Mouse (Mus musculus) lung, adult 18-20 months (tissue): ENCODE data around the gene Adamtsl5.
"Not testable (repeated sequence)": the region's sequence is repeated elsewhere in the genome, so short reads cannot be mapped to it uniquely, and the experiment has no call there.

ENCODE experiments used
- DNase-seq, 2 experiments: peaks; one replicate each; pipeline ENCODE4 v3.0.0; 2022; ENCODE audit warnings: mixed read lengths in 2 of 2

Gene Adamtsl5

DNA sequence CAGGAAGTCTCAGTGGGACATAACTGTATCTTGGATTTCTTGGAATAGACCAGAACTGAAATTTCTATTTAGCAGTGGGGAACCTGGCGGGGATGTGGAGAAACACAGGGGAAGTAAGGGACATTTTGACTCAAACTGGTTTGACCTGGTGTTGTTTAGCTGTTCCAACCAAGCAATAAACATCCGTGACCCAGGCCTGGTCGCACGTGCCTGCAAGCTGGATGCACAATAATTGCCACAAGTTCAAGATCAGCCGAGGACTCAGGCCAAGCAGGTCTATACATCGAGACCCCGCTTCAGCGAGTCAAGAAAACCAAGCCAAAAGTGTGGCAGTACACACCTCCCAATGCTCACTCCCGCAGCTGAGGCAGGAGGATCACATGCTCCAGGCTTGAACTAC lies 23.8 kb upstream of the Adamtsl5 start:
- no peak for DNase-seq

- DNase-seq, result peak; percentile 81 to 84
These were observed 23.3 kb upstream of the Adamtsl5 start for GRCm38 (mm10) chr10:80371411-80371966.

- no peak for DNase-seq
These were observed 22.0 kb upstream of the Adamtsl5 start for GRCm38 (mm10) chr10:80369995-80370747.

DNA sequence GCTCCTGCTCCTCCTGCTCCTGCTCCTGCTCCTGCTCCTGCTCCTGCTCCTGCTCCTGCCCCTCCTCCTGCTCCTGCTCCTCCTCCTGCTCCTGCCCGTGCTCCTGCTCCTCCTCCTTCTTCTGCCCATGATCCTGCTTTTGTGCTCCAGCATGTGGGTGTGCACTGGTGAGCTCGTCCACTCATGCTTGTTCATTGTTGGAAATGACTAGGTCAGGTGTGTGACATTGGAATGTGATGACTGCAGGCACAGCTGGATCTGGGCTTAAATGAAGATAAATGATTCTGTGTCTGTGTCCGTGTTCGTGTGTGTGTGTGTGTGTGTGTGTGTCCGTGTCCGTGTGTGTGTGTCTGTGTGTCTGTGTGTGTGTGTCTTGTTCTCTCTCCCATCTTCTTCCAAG lies 20.2 kb upstream of the Adamtsl5 start:
- no peak for DNase-seq

DNA sequence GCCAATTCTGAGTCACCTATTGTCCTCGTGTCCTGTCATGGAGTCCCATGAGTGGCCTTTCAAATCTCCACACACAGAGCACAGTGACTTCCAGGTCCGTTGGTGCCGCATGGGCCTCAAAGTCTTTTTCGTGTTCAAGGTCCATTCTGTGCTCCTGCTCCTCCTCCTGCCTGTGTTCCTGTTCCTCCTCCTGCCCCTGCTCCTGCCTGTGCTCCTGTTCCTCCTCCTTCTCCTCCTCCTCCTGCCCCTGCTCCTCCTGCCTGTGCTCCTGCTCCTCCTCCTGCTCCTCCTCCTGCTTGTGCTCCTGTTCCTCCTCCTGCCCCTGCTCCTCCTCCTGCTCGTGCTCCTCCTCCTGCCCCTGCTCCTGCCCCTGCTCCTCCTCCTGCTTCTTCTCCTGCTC lies 19.7 kb upstream of the Adamtsl5 start:
- no peak for DNase-seq

DNA sequence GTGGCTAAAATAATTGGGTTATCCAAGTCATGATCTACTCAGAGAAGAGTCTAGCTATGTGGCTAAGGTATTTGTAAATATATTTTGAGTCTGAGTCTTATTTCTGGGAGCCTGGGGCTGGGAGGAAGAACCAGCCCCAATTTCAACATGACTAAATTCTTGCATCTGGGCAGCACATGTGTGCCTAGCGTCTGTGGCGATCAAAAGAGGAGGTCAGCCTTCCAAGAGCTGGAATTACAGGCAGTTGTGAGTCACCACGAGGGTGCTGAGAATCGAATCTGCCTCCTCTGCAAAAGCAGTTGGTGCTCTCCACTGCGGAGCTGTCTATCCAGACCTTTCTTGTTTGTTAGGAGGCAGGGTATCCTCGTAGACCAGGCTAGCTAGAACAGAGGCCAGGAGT lies 17.5 kb upstream of the Adamtsl5 start:
- no peak for DNase-seq

DNA sequence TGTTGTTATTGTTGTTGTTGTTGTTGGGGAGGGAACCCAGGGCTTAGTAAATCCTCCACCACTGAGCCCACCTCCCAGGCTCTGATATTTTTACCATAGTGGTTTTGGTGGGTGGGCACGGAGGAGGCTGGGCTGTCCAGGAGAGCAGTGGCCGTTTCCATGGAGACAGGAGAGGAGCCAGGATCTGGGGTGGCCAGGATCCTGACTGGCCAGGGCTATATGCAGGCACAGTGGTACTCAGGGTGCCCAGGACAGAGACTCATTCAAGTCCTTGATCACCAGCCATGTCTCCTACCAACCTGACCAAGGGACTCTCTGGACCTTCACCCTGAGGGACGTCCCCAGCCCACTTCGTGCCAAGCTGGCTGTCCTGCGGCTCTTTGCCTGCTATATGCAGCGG lies 15.5 kb upstream of the Adamtsl5 start:
- no peak for DNase-seq

DNA sequence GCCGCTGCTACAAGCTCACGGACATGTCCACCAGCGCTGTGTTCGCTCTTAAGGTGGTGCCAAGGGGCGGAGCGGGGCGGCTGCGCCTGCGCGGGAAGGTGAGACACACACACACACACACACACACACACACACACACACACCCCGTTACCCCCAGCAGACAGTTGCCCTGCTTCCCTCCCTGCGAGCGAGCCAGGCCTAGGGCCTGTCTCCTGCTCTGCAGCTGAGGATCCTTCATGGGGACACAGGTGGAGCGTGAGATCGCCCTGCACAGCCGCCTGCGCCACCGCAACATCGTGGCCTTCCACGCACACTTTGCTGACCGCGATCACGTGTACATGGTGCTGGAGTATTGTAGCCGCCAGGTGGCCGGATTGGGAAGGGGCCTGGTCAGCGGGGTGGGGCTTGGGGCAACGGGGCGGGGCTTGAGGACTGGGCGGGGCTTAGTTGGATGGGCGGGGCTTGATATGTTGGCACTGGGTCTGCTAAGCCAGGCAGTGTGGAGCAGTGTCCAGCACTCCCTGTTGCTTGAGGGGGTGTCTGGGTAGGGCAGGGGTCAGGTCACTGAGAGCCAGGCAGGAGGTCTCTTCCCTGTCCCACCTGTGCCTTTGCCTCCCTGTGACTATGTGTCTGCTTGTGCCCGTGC lies 9.9 kb upstream of the Adamtsl5 start:
- peak; percentile 33 to 55 for DNase-seq

GRCm38 (mm10) chr10:80357336-80357735 lies 9.1 kb upstream of the Adamtsl5 start:
- no peak for DNase-seq

- DNase-seq, result no peak
These were observed 8.5 kb upstream of the Adamtsl5 start for GRCm38 (mm10) chr10:80356737-80357136.

- no peak for DNase-seq
These were observed 7.9 kb upstream of the Adamtsl5 start, which contains the start of gene Plk5 for GRCm38 (mm10) chr10:80356001-80356682. Gene Plk5 (plus strand): TSS chr10:80356459.

DNA sequence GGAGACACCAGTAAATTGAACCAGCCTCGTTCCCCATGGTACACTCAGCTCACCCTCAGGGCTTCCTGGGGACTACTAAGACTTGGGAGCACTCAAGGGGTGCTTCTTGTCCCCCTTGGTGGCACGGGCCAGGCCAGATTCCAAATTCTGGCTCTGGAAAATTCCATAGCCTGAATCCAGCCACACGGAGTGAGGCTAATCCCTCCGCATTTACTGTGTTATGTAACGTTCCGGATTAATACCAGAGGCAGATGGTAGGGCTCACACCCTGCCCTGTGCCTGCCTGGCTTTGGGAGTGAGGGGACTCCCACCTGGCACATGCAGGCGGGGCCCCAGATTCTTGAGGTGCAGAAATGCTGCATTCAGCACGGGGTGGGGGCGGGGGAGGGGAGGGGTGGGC lies 7.2 kb upstream of the Adamtsl5 start:
- no peak for DNase-seq

DNA sequence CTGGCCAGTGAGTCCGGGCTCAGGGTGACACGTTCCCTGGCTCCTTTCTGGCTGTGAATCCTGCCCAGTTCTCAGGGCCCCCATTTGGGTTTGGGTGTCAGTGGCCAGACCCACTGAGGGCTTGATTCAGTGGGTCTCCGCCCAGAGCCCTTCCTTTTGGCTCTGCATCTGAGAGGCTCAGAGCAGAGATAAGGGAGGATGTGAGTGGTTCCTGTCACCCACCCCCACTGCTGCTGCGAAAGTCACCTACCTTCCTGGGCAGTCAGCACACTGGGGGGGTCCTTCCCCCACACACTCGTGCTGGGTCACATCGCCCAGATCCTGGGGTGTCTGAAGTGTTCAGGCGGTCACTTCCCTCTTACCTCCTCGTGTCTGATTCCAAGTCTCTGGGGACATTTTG lies 4.5 kb upstream of the Adamtsl5 start:
- no peak for DNase-seq

DNA sequence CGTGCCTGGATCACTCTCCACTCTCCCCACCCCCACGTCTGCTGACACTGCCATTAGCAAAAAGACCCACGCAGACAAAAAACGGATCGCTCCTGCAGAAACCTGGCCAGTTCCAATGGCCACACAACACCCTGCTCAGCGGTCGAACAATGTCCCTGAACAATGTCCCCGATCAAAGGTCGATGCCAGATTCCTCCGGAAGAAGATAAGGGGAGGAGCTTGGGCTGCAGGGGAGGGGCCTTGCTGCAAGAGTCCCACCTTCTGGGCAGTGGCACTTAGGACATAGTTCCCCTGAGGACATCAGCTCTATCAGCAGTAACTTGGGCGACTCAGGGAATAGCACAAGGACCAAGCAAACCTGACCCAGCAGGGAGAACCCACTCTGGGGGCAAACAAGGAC lies 3.7 kb upstream of the Adamtsl5 start:
- no peak for DNase-seq

GRCm38 (mm10) chr10:80350292-80350691 lies 2.1 kb upstream of the Adamtsl5 start:
- peak; percentile 81 to 83 for DNase-seq

GRCm38 (mm10) chr10:80348981-80349380 lies 769 bp upstream of the Adamtsl5 start:
- DNase-seq, result peak in 1 of 2 experiments; percentile 35

DNA sequence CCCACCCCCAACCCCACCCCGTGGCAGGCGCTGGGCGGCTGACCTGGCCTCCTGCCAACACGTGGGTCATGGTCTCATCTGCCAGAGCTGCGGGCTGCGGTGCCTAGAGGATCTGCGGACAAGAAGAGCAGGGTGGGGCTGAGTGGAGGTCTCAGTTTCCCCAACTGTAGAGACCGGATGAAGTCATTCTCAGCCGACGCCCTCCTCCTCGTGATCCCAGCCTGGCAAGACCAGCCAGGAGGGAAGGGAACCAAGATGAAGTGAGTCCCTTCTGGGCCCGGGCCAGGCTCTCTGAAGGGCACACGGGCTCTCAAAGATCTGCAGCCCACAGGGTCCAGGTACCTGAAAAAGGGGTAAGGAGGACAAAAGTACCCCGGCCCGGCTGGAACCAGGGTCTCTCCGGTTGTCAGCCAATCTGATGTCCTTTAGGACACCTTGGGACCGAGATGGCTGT lies 671 bp downstream of the Adamtsl5 start:
- peak; percentile 65 to 66 for DNase-seq

DNA sequence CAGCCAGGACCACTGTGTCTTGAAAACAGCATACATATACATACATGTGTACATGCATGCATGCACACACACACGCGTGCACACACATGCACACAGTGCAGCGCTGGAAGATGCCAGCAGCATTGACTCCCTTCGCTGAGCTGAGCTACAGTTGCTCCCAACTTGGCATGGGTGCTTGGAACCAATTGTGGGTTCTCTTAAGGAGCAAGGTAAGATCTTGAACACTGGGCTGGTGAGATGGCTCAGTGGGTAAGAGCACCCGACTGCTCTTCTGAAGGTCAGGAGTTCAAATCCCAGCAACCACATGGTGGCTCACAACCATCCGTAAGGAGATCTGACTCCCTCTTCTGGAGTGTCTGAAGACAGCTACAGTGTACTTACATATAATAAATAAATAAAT lies 2.3 kb downstream of the Adamtsl5 start:
- not testable (repeated sequence) for DNase-seq

DNA sequence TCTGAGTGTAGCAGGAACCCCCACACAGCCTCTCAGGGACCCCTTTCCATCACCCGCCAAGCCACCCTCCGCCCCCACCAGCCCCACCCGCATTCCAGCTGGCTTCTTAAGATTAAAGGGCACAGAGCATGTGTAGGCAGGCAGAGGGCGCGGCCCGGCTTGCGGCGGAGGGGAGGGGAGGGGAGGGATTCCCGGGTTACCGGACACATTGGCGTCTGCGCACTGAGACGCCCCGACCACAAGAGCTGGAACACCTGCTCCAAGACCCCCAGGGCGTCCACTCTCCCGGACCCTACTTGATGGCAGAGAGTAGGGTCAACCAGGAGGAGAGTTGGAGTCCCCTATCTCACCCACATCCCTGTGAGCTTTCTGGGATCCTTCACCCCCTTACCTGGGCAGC lies 3.1 kb downstream of the Adamtsl5 start:
- peak; percentile 70 to 76 for DNase-seq

DNA sequence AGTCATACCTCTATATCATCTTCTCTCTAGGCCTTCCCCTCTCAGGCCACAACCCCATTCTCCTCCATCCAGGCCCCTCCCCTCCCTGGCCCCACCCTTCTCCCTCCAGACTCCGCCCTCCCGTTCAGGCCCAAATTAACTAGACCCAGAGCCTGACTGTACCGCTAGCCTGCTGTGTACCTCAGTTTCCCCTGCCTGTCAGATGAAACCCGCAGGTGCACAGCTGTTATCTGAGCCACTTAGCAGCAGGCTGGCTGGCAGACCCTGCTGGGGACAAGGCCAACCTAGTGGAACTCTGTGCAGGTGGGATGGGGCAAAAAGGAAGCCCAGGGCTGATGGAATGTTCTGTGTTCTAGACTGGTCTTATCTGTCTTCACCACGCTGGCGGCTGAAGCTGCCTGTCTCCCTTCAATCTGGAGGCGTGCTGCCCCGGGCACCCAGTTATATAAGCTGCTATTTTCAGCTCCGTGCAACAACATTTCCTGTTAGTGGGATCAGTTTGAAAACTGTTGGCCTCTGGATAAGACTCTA lies 4.0 kb downstream of the Adamtsl5 start:
- DNase-seq, result peak; percentile 57 to 62

DNA sequence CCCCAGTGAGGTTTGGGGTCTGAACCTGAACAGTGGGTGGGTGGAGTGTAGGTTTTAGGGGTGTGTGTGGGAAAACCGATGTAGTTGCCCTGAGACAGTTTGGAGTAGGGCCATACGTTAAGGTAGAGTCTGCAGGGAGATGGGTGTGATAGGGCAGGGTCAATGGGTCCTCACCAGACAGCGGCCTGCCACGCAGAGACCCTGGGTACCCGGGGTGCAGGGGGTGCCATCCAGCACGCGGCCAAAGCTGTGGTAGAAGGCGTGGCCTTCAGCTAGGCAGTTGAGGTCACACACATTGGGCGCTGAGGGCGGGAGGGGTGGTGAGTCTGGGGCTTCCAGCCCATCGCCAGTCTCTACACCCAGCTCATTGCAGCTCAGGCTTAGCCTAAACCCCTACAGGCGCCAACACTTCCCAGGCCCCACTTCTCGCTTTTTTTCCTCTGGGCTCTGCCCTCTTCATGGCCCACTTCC lies 4.8 kb downstream of the Adamtsl5 start:
- DNase-seq, result no peak

- DNase-seq, result peak; percentile 56 to 74
These were observed 5.3 kb downstream of the Adamtsl5 start for GRCm38 (mm10) chr10:80342749-80343424.
